8 mouse cellular contexts compared by ENCODE assay signal in genomic region chr19:37018411-37018810, GRCm38 (mm10).
A peak's percentile ranks its signal among the peaks of the same experiment; 100 is the strongest.
DNase-seq lines count a peak whose midpoint lies in the region; ATAC-seq and TF ChIP-seq lines count a peak whose summit lies in the region.

No protein-coding gene starts in this region.

- no peaks in the 10 kb centered on the region for H3K4me1 ChIP-seq in embryonic fibroblast, embryonic 13.5 days (ENCODE audit: control insufficient read depth, insufficient read depth, low read length)
- H3K4me1 ChIP-seq in hindbrain, embryonic 11.5 days (replicated peaks; ENCODE audit: control insufficient read depth, insufficient read depth, low read length) = 0 out of 2 replicates have a peak, but pooled peaks cover 4% of the 10 kb centered on the region

- H3K4me3 ChIP-seq in embryonic fibroblast, embryonic 13.5 days (ENCODE audit: insufficient read depth, low read length) = 0 out of 2 replicates have a peak overlapping the region, but pooled peaks have one; percentile 6
- H3K4me3 ChIP-seq in hindbrain, embryonic 11.5 days (ENCODE audit: low read depth, low read length) = peak overlapping the region; percentile 28

- peak; percentile 68 for ATAC-seq in activated CD4-positive, CD25-positive, alpha-beta regulatory T cell, adult 4 months
- peak; percentile 89 for ATAC-seq in hindbrain, embryonic 11.5 days (ENCODE audit: low FRiP score)
- ATAC-seq in megakaryocyte progenitor cell, adult 5-6 weeks (replicated peaks; ENCODE audit: poor library complexity) = peak; percentile 98

- H3K36me3 ChIP-seq in hindbrain, embryonic 11.5 days (ENCODE audit: control insufficient read depth, insufficient read depth, low read length) = no peaks in the 10 kb centered on the region

- 3% methylated on average over 25 of the region's 26 CpGs for WGBS in hindbrain, embryonic 11.5 days

- no peak for TF ChIP-seq CTCF in embryonic fibroblast, embryonic 13.5 days (IDR thresholded peaks at IDR 0.05; ENCODE audit: borderline replicate concordance, insufficient read depth, low read length)

- no peaks in the 10 kb centered on the region for H3K27me3 ChIP-seq in hindbrain, embryonic 11.5 days (ENCODE audit: control insufficient read depth, insufficient read depth, low read length)

- H3K9me3 ChIP-seq in hindbrain, embryonic 11.5 days (ENCODE audit: control insufficient read depth, low read length) = no peaks in the 10 kb centered on the region

- peak; percentile 77 for DNase-seq in CD4-positive helper T cell, adult 2 months (ENCODE audit: low read depth, low spot score)
- peak; percentile 85 for DNase-seq in hindbrain, embryonic 11.5 days (ENCODE audit: low spot score)
- peak; percentile 43 to 55 for DNase-seq in layer of hippocampus, postnatal 14 days (ENCODE audit: low spot score in 2 of 2)
- peak; percentile 27 for DNase-seq in spleen, adult 12 weeks (ENCODE audit: low spot score)
- no peak for DNase-seq in frontal cortex, adult 2 months (ENCODE audit: extremely low spot score in 1 of 2, low spot score in 1 of 2)

- peak overlapping the region; percentile 41 for H3K4me2 ChIP-seq in hindbrain, embryonic 11.5 days (replicated peaks; ENCODE audit: low read depth, low read length)

- TF ChIP-seq POLR2A in embryonic fibroblast, embryonic 13.5 days (IDR thresholded peaks at IDR 0.05; ENCODE audit: low read depth, low read length) = peak; percentile 55; the same call in 1 of the 2 replicates

- H3K27ac ChIP-seq in embryonic fibroblast, embryonic 13.5 days (ENCODE audit: insufficient read depth, low read length) = no peak overlapping the region
- no peak overlapping the region for H3K27ac ChIP-seq in hindbrain, embryonic 11.5 days (ENCODE audit: low read depth, low read length)

- H3K9ac ChIP-seq in hindbrain, embryonic 11.5 days (ENCODE audit: low read depth, low read length) = peak overlapping the region; percentile 16; the same call in 1 of the 2 replicates

Comparison
In these comparisons a context has a peak if more than half of its experiments do, and no peak if none do; other contexts are left out.
1. DNase-seq: peak in CD4-positive helper T cell, adult 2 months (single experiment), hindbrain, embryonic 11.5 days (single experiment), layer of hippocampus, postnatal 14 days (2 of 2) and spleen, adult 12 weeks (single experiment); none in frontal cortex, adult 2 months (0 of 2).
2. Peak in every context shown above with its lines, with median percentiles within 50 percentile points of each other: ATAC-seq.